Comparison of ENCODE assay signal across 9 mouse cellular contexts in the genomic region with DNA sequence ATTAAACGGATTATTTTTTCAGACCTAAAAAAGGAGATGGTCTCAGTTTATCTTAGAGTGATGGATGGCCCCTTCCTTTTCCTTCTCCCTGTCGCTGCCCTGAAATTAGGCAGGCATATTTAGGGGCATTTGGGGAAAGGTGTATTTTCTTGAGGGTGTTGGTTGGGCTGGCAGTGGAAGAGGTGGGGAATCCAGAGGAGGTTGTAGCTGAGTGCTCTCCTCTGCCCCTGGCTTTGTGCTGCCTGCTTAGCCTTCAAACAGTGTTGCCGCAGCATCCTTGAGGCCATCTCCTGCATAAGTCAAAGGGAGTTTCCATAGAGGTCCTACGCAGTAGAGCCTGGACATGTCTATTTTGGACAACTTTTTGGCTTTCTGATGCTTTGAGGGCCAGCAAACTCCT. TPM values are rescaled to one million over a fixed set of nuclear protein-coding genes. Genes with fewer than 3 reads are reported as not detected.
DNase-seq lines count a peak whose midpoint lies in the region; ATAC-seq and TF ChIP-seq lines count a peak whose summit lies in the region.
"Had no signal": no experiment of that assay in that cellular context is flagged by ENCODE, and none has a peak within 500 bp of the region (broad histone marks: within the 10 kb centered on the region; RNA-seq: fewer than 3 reads in every experiment).

No protein-coding gene starts in this region.

- peak overlapping the region; percentile 49 for H3ac ChIP-seq in C2C12 (ENCODE audit: control insufficient read depth, insufficient read length, low read depth)

- no peak overlapping the region for H3K4me3 ChIP-seq in forebrain, embryonic 10.5 days
- no peak overlapping the region for H3K4me3 ChIP-seq in forebrain, embryonic 16.5 days (replicated peaks; ENCODE audit: low read length)
- no peak overlapping the region for H3K4me3 ChIP-seq in hindbrain, embryonic 16.5 days (ENCODE audit: low read length)
- no peak overlapping the region for H3K4me3 ChIP-seq in hindbrain, postnatal 0 days (ENCODE audit: low read length)
- no peak overlapping the region for H3K4me3 ChIP-seq in C2C12 (ENCODE audit: insufficient read depth, poor library complexity, severe bottlenecking)
- 0 out of 2 replicates have a peak overlapping the region, but pooled peaks have one; percentile 3 for H3K4me3 ChIP-seq in limb, embryonic 12.5 days (replicated peaks)

- ATAC-seq in forebrain, embryonic 16.5 days = no peak
- ATAC-seq in hindbrain, embryonic 16.5 days = no peak
- no peak for ATAC-seq in hindbrain, postnatal 0 days
- ATAC-seq in limb, embryonic 12.5 days (ENCODE audit: insufficient number of reproducible peaks, insufficient read depth, low FRiP score, low TSS enrichment, low read depth) = no peak

- peaks cover 60% of the 10 kb centered on the region for H3K79me3 ChIP-seq in C2C12 (ENCODE audit: low read depth)

- no peak for DNase-seq in forebrain, embryonic 10.5 days (ENCODE audit: extremely low spot score, low spot score)
- DNase-seq in hindbrain, postnatal 0 days (ENCODE audit: low spot score) = no peak
- no peak for DNase-seq in spleen, adult 12 weeks (ENCODE audit: low spot score)
- no peak for DNase-seq in gastrocnemius, postnatal 10 days

- H3K4me2 ChIP-seq in forebrain, embryonic 16.5 days (ENCODE audit: low read length) = no peak overlapping the region
- no peak overlapping the region for H3K4me2 ChIP-seq in hindbrain, embryonic 16.5 days (ENCODE audit: low read length)
- H3K4me2 ChIP-seq in hindbrain, postnatal 0 days (ENCODE audit: low read depth, low read length) = no peak overlapping the region; the same call in 1 of the 2 replicates
- no peak overlapping the region for H3K4me2 ChIP-seq in limb, embryonic 12.5 days

- no peak for TF ChIP-seq CTCF in hindbrain, postnatal 0 days (IDR thresholded peaks at IDR 0.05; ENCODE audit: low read depth)
- no peak for TF ChIP-seq CTCF in C2C12 (IDR thresholded peaks at IDR 0.05; ENCODE audit: control insufficient read depth, insufficient read depth, insufficient read length)

- H3K36me3 ChIP-seq in forebrain, embryonic 10.5 days (replicated peaks) = peaks cover 53% of the 10 kb centered on the region
- no peaks in the 10 kb centered on the region for H3K36me3 ChIP-seq in forebrain, embryonic 16.5 days (ENCODE audit: control insufficient read depth, insufficient read depth)
- no peaks in the 10 kb centered on the region; the same call in 1 of the 2 replicates for H3K36me3 ChIP-seq in hindbrain, embryonic 16.5 days (ENCODE audit: control insufficient read depth, insufficient read depth, low read length)
- no peaks in the 10 kb centered on the region; the same call in 1 of the 2 replicates for H3K36me3 ChIP-seq in hindbrain, postnatal 0 days (ENCODE audit: insufficient read depth, low read length)
- peaks cover 65% of the 10 kb centered on the region for H3K36me3 ChIP-seq in C2C12 (ENCODE audit: control insufficient read depth, insufficient read depth)
- peaks cover 61% of the 10 kb centered on the region for H3K36me3 ChIP-seq in limb, embryonic 12.5 days

- peaks cover 30% of the 10 kb centered on the region for H3K27me3 ChIP-seq in forebrain, embryonic 10.5 days (ENCODE audit: poor library complexity, severe bottlenecking)
- H3K27me3 ChIP-seq in forebrain, embryonic 16.5 days (replicated peaks; ENCODE audit: control insufficient read depth, insufficient read depth, low read length) = no peaks in the 10 kb centered on the region
- H3K27me3 ChIP-seq in hindbrain, embryonic 16.5 days (replicated peaks; ENCODE audit: control insufficient read depth, insufficient read depth, low read length) = no peaks in the 10 kb centered on the region
- no peaks in the 10 kb centered on the region for H3K27me3 ChIP-seq in hindbrain, postnatal 0 days (ENCODE audit: insufficient read depth, low read length)
- no peaks in the 10 kb centered on the region for H3K27me3 ChIP-seq in C2C12 (ENCODE audit: control insufficient read depth, insufficient read depth, insufficient read length)
- H3K27me3 ChIP-seq in limb, embryonic 12.5 days = no peaks in the 10 kb centered on the region
- H3K27me3 ChIP-seq: Patski had no signal

- no peak overlapping the region for H3K9ac ChIP-seq in forebrain, embryonic 16.5 days (replicated peaks; ENCODE audit: low read depth, low read length)
- H3K9ac ChIP-seq in hindbrain, embryonic 16.5 days (ENCODE audit: low read depth, low read length) = peak overlapping the region; percentile 8; the same call in 1 of the 2 replicates
- H3K9ac ChIP-seq in hindbrain, postnatal 0 days (replicated peaks; ENCODE audit: low read length) = no peak overlapping the region
- H3K9ac ChIP-seq in limb, embryonic 12.5 days (replicated peaks) = no peak overlapping the region

- H3K9me3 ChIP-seq in forebrain, embryonic 10.5 days = no peaks in the 10 kb centered on the region
- H3K9me3 ChIP-seq in forebrain, embryonic 16.5 days (ENCODE audit: control insufficient read depth, low read length) = no peaks in the 10 kb centered on the region
- no peaks in the 10 kb centered on the region for H3K9me3 ChIP-seq in hindbrain, embryonic 16.5 days (ENCODE audit: control insufficient read depth, low read length)
- no peaks in the 10 kb centered on the region for H3K9me3 ChIP-seq in hindbrain, postnatal 0 days (ENCODE audit: low read length)
- H3K9me3 ChIP-seq in limb, embryonic 12.5 days = no peaks in the 10 kb centered on the region

- H3K27ac ChIP-seq in forebrain, embryonic 10.5 days = 0 out of 2 replicates have a peak overlapping the region, but pooled peaks have one; percentile 48
- no peak overlapping the region for H3K27ac ChIP-seq in forebrain, embryonic 16.5 days (ENCODE audit: low read length)
- peak overlapping the region; percentile 36; the same call in 1 of the 2 replicates for H3K27ac ChIP-seq in hindbrain, embryonic 16.5 days (ENCODE audit: low read depth, low read length)
- H3K27ac ChIP-seq in hindbrain, postnatal 0 days = no peak overlapping the region
- H3K27ac ChIP-seq in limb, embryonic 12.5 days = peak overlapping the region; percentile 50; the same call in 1 of the 2 replicates

- peaks cover 40% of the 10 kb centered on the region for H3K4me1 ChIP-seq in forebrain, embryonic 10.5 days
- peaks cover 15% of the 10 kb centered on the region for H3K4me1 ChIP-seq in forebrain, embryonic 16.5 days (replicated peaks; ENCODE audit: control insufficient read depth, insufficient read depth, low read length)
- peaks cover 10% of the 10 kb centered on the region for H3K4me1 ChIP-seq in hindbrain, embryonic 16.5 days (ENCODE audit: control insufficient read depth, insufficient read depth, low read depth, low read length)
- H3K4me1 ChIP-seq in hindbrain, postnatal 0 days (ENCODE audit: insufficient read depth, low read length) = no peaks in the 10 kb centered on the region
- peaks cover 35% of the 10 kb centered on the region for H3K4me1 ChIP-seq in limb, embryonic 12.5 days (replicated peaks)

- WGBS in forebrain, embryonic 10.5 days = 87% methylated on average over 4 of the region's 4 CpGs
- 82% methylated on average over 4 of the region's 4 CpGs for WGBS in forebrain, embryonic 16.5 days
- WGBS in hindbrain, embryonic 16.5 days = 81% methylated on average over 4 of the region's 4 CpGs
- WGBS in hindbrain, postnatal 0 days = 73% methylated on average over 4 of the region's 4 CpGs
- 84% methylated on average over 4 of the region's 4 CpGs for WGBS in limb, embryonic 12.5 days

- H3K79me2 ChIP-seq in C2C12 (ENCODE audit: control insufficient read depth, insufficient read depth) = peaks cover 80% of the 10 kb centered on the region

RNA-seq across cellular contexts. Expression of a gene that starts 9.9 kb away (rescaled TPM):
- 11.0 and 12.8 TPM in 2 replicates for polyA plus RNA-seq in forebrain, embryonic 10.5 days (2016; fragmentation: Nextera tagmentation; extraction: Ambion mirVana)
- 8.6 and 12.3 TPM in 2 replicates for polyA plus RNA-seq in forebrain, embryonic 16.5 days (2015; fragmentation: Nextera tagmentation; extraction: Ambion mirVana)
- 29.6 and 30.0 TPM in 2 replicates for polyA plus RNA-seq in hindbrain, embryonic 16.5 days (2015; fragmentation: Nextera tagmentation; extraction: Ambion mirVana)
- total RNA-seq in hindbrain, postnatal 0 days (2014; rRNA removed) = 22.6 and 24.8 TPM in 2 replicates
- polyA plus RNA-seq in hindbrain, postnatal 0 days (2015; fragmentation: Nextera tagmentation; extraction: Ambion mirVana) = 21.0 and 29.2 TPM in 2 replicates
- polyA plus RNA-seq in C2C12 (2012; fragmentation: generic; extraction: Trizol) = 12.6 TPM
- 9.3 and 11.4 TPM in 2 replicates for polyA plus RNA-seq in limb, embryonic 12.5 days (2016; fragmentation: Nextera tagmentation; extraction: Ambion mirVana)
- total RNA-seq in gastrocnemius, postnatal 10 days (2021) = 10 to 100 TPM in 1 of 2 experiments, 1 to 10 TPM in 1; 8.2 to 12.5 TPM

RNA-seq across cellular contexts. Expression of a gene that starts 11.0 kb away (rescaled TPM):
- polyA plus RNA-seq in forebrain, embryonic 10.5 days (2016; fragmentation: Nextera tagmentation; extraction: Ambion mirVana) = 166 and 178 TPM in 2 replicates
- polyA plus RNA-seq in forebrain, embryonic 16.5 days (2015; fragmentation: Nextera tagmentation; extraction: Ambion mirVana) = 203 and 221 TPM in 2 replicates
- polyA plus RNA-seq in hindbrain, embryonic 16.5 days (2015; fragmentation: Nextera tagmentation; extraction: Ambion mirVana) = 247 and 278 TPM in 2 replicates
- total RNA-seq in hindbrain, postnatal 0 days (2014; rRNA removed) = 70.9 and 97.6 TPM in 2 replicates
- 292 and 298 TPM in 2 replicates for polyA plus RNA-seq in hindbrain, postnatal 0 days (2015; fragmentation: Nextera tagmentation; extraction: Ambion mirVana)
- polyA plus RNA-seq in C2C12 (2012; fragmentation: generic; extraction: Trizol) = 204 TPM
- 197 and 202 TPM in 2 replicates for polyA plus RNA-seq in limb, embryonic 12.5 days (2016; fragmentation: Nextera tagmentation; extraction: Ambion mirVana)
- total RNA-seq in gastrocnemius, postnatal 10 days (2021) = 100 to 1,000 TPM; 201 to 210 TPM

RNA-seq across cellular contexts. Expression of a gene that starts 12.0 kb away (rescaled TPM):
- 179 and 184 TPM in 2 replicates for polyA plus RNA-seq in forebrain, embryonic 10.5 days (2016; fragmentation: Nextera tagmentation; extraction: Ambion mirVana)
- 119 and 137 TPM in 2 replicates for polyA plus RNA-seq in forebrain, embryonic 16.5 days (2015; fragmentation: Nextera tagmentation; extraction: Ambion mirVana)
- polyA plus RNA-seq in hindbrain, embryonic 16.5 days (2015; fragmentation: Nextera tagmentation; extraction: Ambion mirVana) = 322 and 343 TPM in 2 replicates
- total RNA-seq in hindbrain, postnatal 0 days (2014; rRNA removed) = 35.2 and 40.9 TPM in 2 replicates
- 417 and 436 TPM in 2 replicates for polyA plus RNA-seq in hindbrain, postnatal 0 days (2015; fragmentation: Nextera tagmentation; extraction: Ambion mirVana)
- polyA plus RNA-seq in C2C12 (2012; fragmentation: generic; extraction: Trizol) = 2,043 TPM
- 522 and 547 TPM in 2 replicates for polyA plus RNA-seq in limb, embryonic 12.5 days (2016; fragmentation: Nextera tagmentation; extraction: Ambion mirVana)
- total RNA-seq in gastrocnemius, postnatal 10 days (2021) = 100 to 1,000 TPM; 198 to 258 TPM

RNA-seq across cellular contexts. Expression of a gene that starts 20.8 kb away (rescaled TPM):
- polyA plus RNA-seq in forebrain, embryonic 10.5 days (2016; fragmentation: Nextera tagmentation; extraction: Ambion mirVana) = 0.15 and 0.36 TPM in 2 replicates
- 3.1 and 3.4 TPM in 2 replicates for polyA plus RNA-seq in forebrain, embryonic 16.5 days (2015; fragmentation: Nextera tagmentation; extraction: Ambion mirVana)
- polyA plus RNA-seq in hindbrain, embryonic 16.5 days (2015; fragmentation: Nextera tagmentation; extraction: Ambion mirVana) = 12.7 and 12.8 TPM in 2 replicates
- total RNA-seq in hindbrain, postnatal 0 days (2014; rRNA removed) = 29.0 and 30.6 TPM in 2 replicates
- 15.1 and 16.9 TPM in 2 replicates for polyA plus RNA-seq in hindbrain, postnatal 0 days (2015; fragmentation: Nextera tagmentation; extraction: Ambion mirVana)
- 100 TPM for polyA plus RNA-seq in C2C12 (2012; fragmentation: generic; extraction: Trizol)
- polyA plus RNA-seq in limb, embryonic 12.5 days (2016; fragmentation: Nextera tagmentation; extraction: Ambion mirVana) = 1.3 and 1.7 TPM in 2 replicates
- total RNA-seq in gastrocnemius, postnatal 10 days (2021) = 100 to 1,000 TPM; 125 to 127 TPM

RNA-seq across cellular contexts. Expression of a gene that starts 21.3 kb away (rescaled TPM):
- 9.7 and 10.7 TPM in 2 replicates for polyA plus RNA-seq in forebrain, embryonic 10.5 days (2016; fragmentation: Nextera tagmentation; extraction: Ambion mirVana)
- polyA plus RNA-seq in forebrain, embryonic 16.5 days (2015; fragmentation: Nextera tagmentation; extraction: Ambion mirVana) = 5.6 and 7.0 TPM in 2 replicates
- 5.8 and 6.5 TPM in 2 replicates for polyA plus RNA-seq in hindbrain, embryonic 16.5 days (2015; fragmentation: Nextera tagmentation; extraction: Ambion mirVana)
- 15.9 and 18.8 TPM in 2 replicates for total RNA-seq in hindbrain, postnatal 0 days (2014; rRNA removed)
- polyA plus RNA-seq in hindbrain, postnatal 0 days (2015; fragmentation: Nextera tagmentation; extraction: Ambion mirVana) = 6.7 and 7.6 TPM in 2 replicates
- 17.0 TPM for polyA plus RNA-seq in C2C12 (2012; fragmentation: generic; extraction: Trizol)
- polyA plus RNA-seq in limb, embryonic 12.5 days (2016; fragmentation: Nextera tagmentation; extraction: Ambion mirVana) = 15.2 and 20.7 TPM in 2 replicates
- 1 to 10 TPM; 8.2 to 9.5 TPM for total RNA-seq in gastrocnemius, postnatal 10 days (2021)

Comparison
In these comparisons a context has a peak if more than half of its experiments do, and no peak if none do; other contexts are left out.
1. H3K27ac ChIP-seq: peak in forebrain, embryonic 10.5 days (single experiment), hindbrain, embryonic 16.5 days (single experiment) and limb, embryonic 12.5 days (single experiment); none in forebrain, embryonic 16.5 days (single experiment) and hindbrain, postnatal 0 days (single experiment).